8 mouse cellular contexts compared by ENCODE assay signal in the genomic region with DNA sequence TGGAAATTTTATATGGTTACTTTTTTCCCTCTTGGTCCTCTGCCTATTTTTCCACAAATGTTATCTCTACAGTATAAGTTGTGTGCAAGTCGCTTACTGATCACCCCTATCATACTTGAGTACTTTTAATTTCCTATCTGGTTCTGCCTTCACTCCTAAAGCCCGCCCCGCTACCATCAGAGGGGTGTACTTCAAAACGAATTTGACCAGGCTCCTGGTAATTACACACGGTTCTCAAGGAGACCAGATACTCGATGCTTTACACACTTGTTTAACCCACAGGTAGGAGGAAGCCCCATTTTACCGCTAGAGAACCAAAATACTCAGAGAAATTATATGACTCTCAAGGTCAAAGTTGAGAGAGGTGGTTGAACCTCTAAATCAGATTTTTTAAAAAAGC. TPM values are rescaled to one million over a fixed set of nuclear protein-coding genes. Genes with fewer than 3 reads are reported as not detected.
A peak's percentile ranks its signal among the peaks of the same experiment; 100 is the strongest.
DNase-seq lines count a peak whose midpoint lies in the region; ATAC-seq and TF ChIP-seq lines count a peak whose summit lies in the region.

No protein-coding gene starts in this region.

- TF ChIP-seq CTCF in left cerebral cortex, adult 2 months (IDR thresholded peaks at IDR 0.05): no peak
- no peak for TF ChIP-seq CTCF in embryonic fibroblast, embryonic 13.5 days (IDR thresholded peaks at IDR 0.05; ENCODE audit: borderline replicate concordance, insufficient read depth, low read length)

- no peak for TF ChIP-seq POLR2A in embryonic fibroblast, embryonic 13.5 days (IDR thresholded peaks at IDR 0.05; ENCODE audit: low read depth, low read length)

- no peaks in the 10 kb centered on the region for H3K27me3 ChIP-seq in limb, embryonic 13.5 days
- no peaks in the 10 kb centered on the region; the same call in none of the 2 replicates for H3K27me3 ChIP-seq in neural tube, embryonic 13.5 days

- H3K9ac ChIP-seq in limb, embryonic 13.5 days: peak overlapping the region; percentile 74
- H3K9ac ChIP-seq in neural tube, embryonic 13.5 days: peak overlapping the region; percentile 76

- H3K4me1 ChIP-seq in embryonic fibroblast, embryonic 13.5 days (ENCODE audit: control insufficient read depth, insufficient read depth, low read length): no peaks in the 10 kb centered on the region
- peaks cover 12% of the 10 kb centered on the region for H3K4me1 ChIP-seq in limb, embryonic 13.5 days
- peaks cover 9% of the 10 kb centered on the region for H3K4me1 ChIP-seq in neural tube, embryonic 13.5 days (replicated peaks)

- H3K9me3 ChIP-seq in limb, embryonic 13.5 days: no peaks in the 10 kb centered on the region
- H3K9me3 ChIP-seq in neural tube, embryonic 13.5 days: no peaks in the 10 kb centered on the region

- H3K4me2 ChIP-seq in limb, embryonic 13.5 days (replicated peaks): peak overlapping the region; percentile 77
- peak overlapping the region; percentile 78 for H3K4me2 ChIP-seq in neural tube, embryonic 13.5 days

- H3K4me3 ChIP-seq in left cerebral cortex, adult 2 months: peak overlapping the region; percentile 84
- H3K4me3 ChIP-seq in embryonic fibroblast, embryonic 13.5 days (ENCODE audit: insufficient read depth, low read length): peak overlapping the region; percentile 91
- H3K4me3 ChIP-seq in limb, embryonic 13.5 days: peak overlapping the region; percentile 72
- peak overlapping the region; percentile 70 for H3K4me3 ChIP-seq in neural tube, embryonic 13.5 days

- H3K27ac ChIP-seq in left cerebral cortex, adult 2 months: peak overlapping the region; percentile 77
- no peak overlapping the region for H3K27ac ChIP-seq in embryonic fibroblast, embryonic 13.5 days (ENCODE audit: insufficient read depth, low read length)
- 0 out of 2 replicates have a peak overlapping the region, but pooled peaks have one; percentile 6 for H3K27ac ChIP-seq in limb, embryonic 13.5 days
- H3K27ac ChIP-seq in neural tube, embryonic 13.5 days (replicated peaks): no peak overlapping the region

- peaks cover 7% of the 10 kb centered on the region for H3K36me3 ChIP-seq in limb, embryonic 13.5 days
- peaks cover 11% of the 10 kb centered on the region for H3K36me3 ChIP-seq in neural tube, embryonic 13.5 days

- DNase-seq in left cerebral cortex, adult 2 months (ENCODE audit: extremely low spot score in 1 of 2, low spot score in 2 of 2): no peak
- DNase-seq in left cerebral cortex, adult 9 months (ENCODE audit: low spot score in 2 of 2): no peak
- DNase-seq in urinary bladder, postnatal 4 days (ENCODE audit: low spot score in 2 of 2): no peak
- no peak for DNase-seq in adrenal gland, postnatal 25 days

- ATAC-seq in limb, embryonic 13.5 days (ENCODE audit: low FRiP score, low read depth): peak; percentile 39
- peak; percentile 54; the same call in 1 of the 2 replicates for ATAC-seq in neural tube, embryonic 13.5 days (ENCODE audit: low read depth)
- ATAC-seq in activated CD4-positive, CD25-positive, alpha-beta regulatory T cell, adult 4 months: no peak

- 2% methylated on average over 7 of the region's 7 CpGs for WGBS in limb, embryonic 13.5 days
- WGBS in neural tube, embryonic 13.5 days: 2% methylated on average over 7 of the region's 7 CpGs

- intact Hi-C loops in left cerebral cortex, adult 2 months (cut with DNase I): loop anchor here (5.0 to 10.0 kb wide), 2 partner anchors 281 to 548 kb away; a partner anchor contains a TSS

RNA-seq across cellular contexts. Expression of a gene that starts 3.7 kb away (rescaled TPM):
- total RNA-seq in left cerebral cortex, adult 2 months (2021): 10 to 100 TPM; 27.8 to 29.6 TPM
- polyA plus RNA-seq in embryonic fibroblast, embryonic 13.5 days (2011; ENCODE audit: insufficient read length, low read depth, missing spikeins): 35.9 and 39.7 TPM in 2 replicates
- polyA plus RNA-seq in limb, embryonic 13.5 days (2015; fragmentation: Nextera tagmentation; extraction: Ambion mirVana): 62.5 and 62.7 TPM in 2 replicates
- 44.9 and 47.9 TPM in 2 replicates for polyA plus RNA-seq in neural tube, embryonic 13.5 days (2015; fragmentation: Nextera tagmentation; extraction: Ambion mirVana)
- polyA plus RNA-seq in activated CD4-positive, CD25-positive, alpha-beta regulatory T cell, adult 4 months (2017; shearing (Covaris generic)): 10 to 100 TPM; 66.2 to 66.4 TPM
- 34.6 and 40.6 TPM in 2 replicates for total RNA-seq in adrenal gland, postnatal 25 days (2021)

RNA-seq across cellular contexts. Expression of a gene that starts 8.0 kb away (rescaled TPM):
- total RNA-seq in left cerebral cortex, adult 2 months (2021): 100 to 1,000 TPM; 126 to 150 TPM
- 132 and 134 TPM in 2 replicates for polyA plus RNA-seq in embryonic fibroblast, embryonic 13.5 days (2011; ENCODE audit: insufficient read length, low read depth, missing spikeins)
- polyA plus RNA-seq in limb, embryonic 13.5 days (2015; fragmentation: Nextera tagmentation; extraction: Ambion mirVana): 163 and 174 TPM in 2 replicates
- polyA plus RNA-seq in neural tube, embryonic 13.5 days (2015; fragmentation: Nextera tagmentation; extraction: Ambion mirVana): 153 and 160 TPM in 2 replicates
- 100 to 1,000 TPM; 110 to 119 TPM for polyA plus RNA-seq in activated CD4-positive, CD25-positive, alpha-beta regulatory T cell, adult 4 months (2017; shearing (Covaris generic))
- total RNA-seq in adrenal gland, postnatal 25 days (2021): 307 and 331 TPM in 2 replicates

Comparison
In these comparisons a context has a peak if more than half of its experiments do, and no peak if none do; other contexts are left out.
1. H3K27ac ChIP-seq: peak in left cerebral cortex, adult 2 months (single experiment) and limb, embryonic 13.5 days (single experiment); none in embryonic fibroblast, embryonic 13.5 days (single experiment) and neural tube, embryonic 13.5 days (single experiment).
2. Peak in every context shown above with its lines, with median percentiles within 50 percentile points of each other: H3K4me3 ChIP-seq.